Mouse (Mus musculus): ENCODE results near the gene Serpina6. TPM values are rescaled to one million over a fixed set of nuclear protein-coding genes. Genes with fewer than 3 reads are reported as not detected.
"Not testable (repeated sequence)": the region's sequence is repeated elsewhere in the genome, so short reads cannot be mapped to it uniquely, and the experiment has no call there.

Serpina6 gene
- polyA plus RNA-seq, 1 experiment from 2014 or later: not detected

- ATAC-seq: no peak
- 95% methylated on average over 3 of the region's 3 CpGs for WGBS
- H3K27me3 ChIP-seq (ENCODE audit: control insufficient read depth, insufficient read depth, low read depth, low read length): no peaks in the 10 kb centered on the region
These were observed 8.3 kb upstream of the Serpina6 start for GRCm38 (mm10) chr12:103665286-103665685.

GRCm38 (mm10) chr12:103662053-103662452 is 5.0 kb upstream of the Serpina6 start:
- not testable (repeated sequence) for H3K27ac ChIP-seq (ENCODE audit: low read length); H3K4me2 ChIP-seq (ENCODE audit: low read length); H3K4me1 ChIP-seq (ENCODE audit: control insufficient read depth, insufficient read depth, low read length); ATAC-seq; H3K36me3 ChIP-seq (ENCODE audit: control insufficient read depth, insufficient read depth, low read length); H3K4me3 ChIP-seq (ENCODE audit: low read depth, low read length); H3K9me3 ChIP-seq (replicated peaks; ENCODE audit: control insufficient read depth, low read length, poor library complexity, severe bottlenecking); H3K9ac ChIP-seq (ENCODE audit: low read depth, low read length); H3K27me3 ChIP-seq (ENCODE audit: control insufficient read depth, insufficient read depth, low read depth, low read length)

More at GRCm38 (mm10) chr12:103665286-103665685, 8.3 kb upstream of the Serpina6 start:
- no peak overlapping the region for H3K27ac ChIP-seq (ENCODE audit: low read length)
- no peaks in the 10 kb centered on the region for H3K4me1 ChIP-seq (ENCODE audit: control insufficient read depth, insufficient read depth, low read length)
- H3K9me3 ChIP-seq (replicated peaks; ENCODE audit: control insufficient read depth, low read length, poor library complexity, severe bottlenecking): no peaks in the 10 kb centered on the region; the same call in 1 of the 2 replicates
- no peaks in the 10 kb centered on the region for H3K36me3 ChIP-seq (ENCODE audit: control insufficient read depth, insufficient read depth, low read length)
- no peak overlapping the region for H3K4me2 ChIP-seq (ENCODE audit: low read length)
- H3K9ac ChIP-seq (ENCODE audit: low read depth, low read length): no peak overlapping the region
- no peak overlapping the region for H3K4me3 ChIP-seq (ENCODE audit: low read depth, low read length)

GRCm38 (mm10) chr12:103660076-103660475 is 3.1 kb upstream of the Serpina6 start:
- H3K9me3 ChIP-seq (replicated peaks; ENCODE audit: control insufficient read depth, low read length, poor library complexity, severe bottlenecking): no peaks in the 10 kb centered on the region

GRCm38 (mm10) chr12:103659171-103659570 is 2.2 kb upstream of the Serpina6 start:
- Histone ChIP-seq H3K36me3 (ENCODE audit: control insufficient read depth, insufficient read depth, low read length) (no peaks in the 10 kb centered on the region), H3K4me3 (ENCODE audit: low read depth, low read length) (no peak overlapping the region), H3K27ac (ENCODE audit: low read length) (no peak overlapping the region), H3K9ac (ENCODE audit: low read depth, low read length) (no peak overlapping the region), H3K4me1 (ENCODE audit: control insufficient read depth, insufficient read depth, low read length) (no peaks in the 10 kb centered on the region), H3K27me3 (ENCODE audit: control insufficient read depth, insufficient read depth, low read depth, low read length) (no peaks in the 10 kb centered on the region), H3K4me2 (ENCODE audit: low read length) (no peak overlapping the region), H3K9me3 (replicated peaks; ENCODE audit: control insufficient read depth, low read length, poor library complexity, severe bottlenecking) (no peaks in the 10 kb centered on the region)
- no peak for ATAC-seq
- WGBS: 84% methylated on average over 2 of the region's 2 CpGs

More at GRCm38 (mm10) chr12:103660076-103660475, 3.1 kb upstream of the Serpina6 start:
- no peak for ATAC-seq
- Histone ChIP-seq H3K36me3 (ENCODE audit: control insufficient read depth, insufficient read depth, low read length) (no peaks in the 10 kb centered on the region), H3K27me3 (ENCODE audit: control insufficient read depth, insufficient read depth, low read depth, low read length) (no peaks in the 10 kb centered on the region), H3K27ac (ENCODE audit: low read length) (no peak overlapping the region), H3K9ac (ENCODE audit: low read depth, low read length) (no peak overlapping the region), H3K4me2 (ENCODE audit: low read length) (no peak overlapping the region), H3K4me1 (ENCODE audit: control insufficient read depth, insufficient read depth, low read length) (no peaks in the 10 kb centered on the region), H3K4me3 (ENCODE audit: low read depth, low read length) (no peak overlapping the region)
- 87% methylated on average over 5 of the region's 5 CpGs for WGBS

GRCm38 (mm10) chr12:103657991-103658390 is 979 bp upstream of the Serpina6 start:
- Histone ChIP-seq H3K9ac (ENCODE audit: low read depth, low read length) (no peak overlapping the region), H3K36me3 (ENCODE audit: control insufficient read depth, insufficient read depth, low read length) (no peaks in the 10 kb centered on the region), H3K4me1 (ENCODE audit: control insufficient read depth, insufficient read depth, low read length) (no peaks in the 10 kb centered on the region), H3K9me3 (replicated peaks; ENCODE audit: control insufficient read depth, low read length, poor library complexity, severe bottlenecking) (no peaks in the 10 kb centered on the region), H3K27me3 (ENCODE audit: control insufficient read depth, insufficient read depth, low read depth, low read length) (no peaks in the 10 kb centered on the region), H3K27ac (ENCODE audit: low read length) (no peak overlapping the region), H3K4me2 (ENCODE audit: low read length) (no peak overlapping the region), H3K4me3 (ENCODE audit: low read depth, low read length) (no peak overlapping the region)
- no peak for ATAC-seq
- 83% methylated on average over 10 of the region's 10 CpGs for WGBS

GRCm38 (mm10) chr12:103655123-103656044 is 1.6 kb downstream of the Serpina6 start:
- H3K9ac ChIP-seq (ENCODE audit: low read depth, low read length): no peak overlapping the region
- ATAC-seq: no peak
- H3K27me3 ChIP-seq (ENCODE audit: control insufficient read depth, insufficient read depth, low read depth, low read length): no peaks in the 10 kb centered on the region
- no peaks in the 10 kb centered on the region for H3K4me1 ChIP-seq (ENCODE audit: control insufficient read depth, insufficient read depth, low read length)
- H3K4me2 ChIP-seq (ENCODE audit: low read length): no peak overlapping the region
- 93% methylated on average over 7 of the region's 7 CpGs for WGBS
- H3K36me3 ChIP-seq (ENCODE audit: control insufficient read depth, insufficient read depth, low read length): no peaks in the 10 kb centered on the region
- no peaks in the 10 kb centered on the region for H3K9me3 ChIP-seq (replicated peaks; ENCODE audit: control insufficient read depth, low read length, poor library complexity, severe bottlenecking)
- H3K27ac ChIP-seq (ENCODE audit: low read length): no peak overlapping the region
- H3K4me3 ChIP-seq (ENCODE audit: low read depth, low read length): no peak overlapping the region

GRCm38 (mm10) chr12:103653836-103654235 is 3.2 kb downstream of the Serpina6 start:
- Histone ChIP-seq H3K4me2 (ENCODE audit: low read length) (no peak overlapping the region), H3K9ac (ENCODE audit: low read depth, low read length) (no peak overlapping the region), H3K27me3 (ENCODE audit: control insufficient read depth, insufficient read depth, low read depth, low read length) (no peaks in the 10 kb centered on the region), H3K4me1 (ENCODE audit: control insufficient read depth, insufficient read depth, low read length) (no peaks in the 10 kb centered on the region), H3K4me3 (ENCODE audit: low read depth, low read length) (no peak overlapping the region), H3K27ac (ENCODE audit: low read length) (no peak overlapping the region), H3K36me3 (ENCODE audit: control insufficient read depth, insufficient read depth, low read length) (no peaks in the 10 kb centered on the region), H3K9me3 (replicated peaks; ENCODE audit: control insufficient read depth, low read length, poor library complexity, severe bottlenecking) (no peaks in the 10 kb centered on the region)
- WGBS: 100% methylated on average over 2 of the region's 2 CpGs
- ATAC-seq: no peak

- H3K4me3 ChIP-seq (ENCODE audit: low read depth, low read length): no peak overlapping the region
- no peaks in the 10 kb centered on the region for H3K9me3 ChIP-seq (replicated peaks; ENCODE audit: control insufficient read depth, low read length, poor library complexity, severe bottlenecking)
- no peak overlapping the region for H3K4me2 ChIP-seq (ENCODE audit: low read length)
- no peak for ATAC-seq
- no peak overlapping the region for H3K9ac ChIP-seq (ENCODE audit: low read depth, low read length)
- WGBS: 79% methylated on average over 2 of the region's 2 CpGs
- no peaks in the 10 kb centered on the region for H3K36me3 ChIP-seq (ENCODE audit: control insufficient read depth, insufficient read depth, low read length)
- H3K27ac ChIP-seq (ENCODE audit: low read length): no peak overlapping the region
- no peaks in the 10 kb centered on the region for H3K27me3 ChIP-seq (ENCODE audit: control insufficient read depth, insufficient read depth, low read depth, low read length)
- H3K4me1 ChIP-seq (ENCODE audit: control insufficient read depth, insufficient read depth, low read length): no peaks in the 10 kb centered on the region
These were observed 10.7 kb downstream of the Serpina6 start for GRCm38 (mm10) chr12:103646314-103646713.

GRCm38 (mm10) chr12:103644601-103645000 is 12.4 kb downstream of the Serpina6 start:
- no peak overlapping the region for H3K4me3 ChIP-seq (ENCODE audit: low read depth, low read length)
- no peak overlapping the region for H3K9ac ChIP-seq (ENCODE audit: low read depth, low read length)
- ATAC-seq: no peak
- H3K36me3 ChIP-seq (ENCODE audit: control insufficient read depth, insufficient read depth, low read length): no peaks in the 10 kb centered on the region
- 39% methylated on average over 5 of the region's 5 CpGs for WGBS
- no peaks in the 10 kb centered on the region for H3K4me1 ChIP-seq (ENCODE audit: control insufficient read depth, insufficient read depth, low read length)
- no peak overlapping the region for H3K27ac ChIP-seq (ENCODE audit: low read length)
- H3K4me2 ChIP-seq (ENCODE audit: low read length): no peak overlapping the region
- H3K27me3 ChIP-seq (ENCODE audit: control insufficient read depth, insufficient read depth, low read depth, low read length): no peaks in the 10 kb centered on the region
- H3K9me3 ChIP-seq (replicated peaks; ENCODE audit: control insufficient read depth, low read length, poor library complexity, severe bottlenecking): no peaks in the 10 kb centered on the region

All from midbrain, embryonic 16.5 days (tissue).